Mouse (Mus musculus): ENCODE data around the gene Psat1.

DNA sequence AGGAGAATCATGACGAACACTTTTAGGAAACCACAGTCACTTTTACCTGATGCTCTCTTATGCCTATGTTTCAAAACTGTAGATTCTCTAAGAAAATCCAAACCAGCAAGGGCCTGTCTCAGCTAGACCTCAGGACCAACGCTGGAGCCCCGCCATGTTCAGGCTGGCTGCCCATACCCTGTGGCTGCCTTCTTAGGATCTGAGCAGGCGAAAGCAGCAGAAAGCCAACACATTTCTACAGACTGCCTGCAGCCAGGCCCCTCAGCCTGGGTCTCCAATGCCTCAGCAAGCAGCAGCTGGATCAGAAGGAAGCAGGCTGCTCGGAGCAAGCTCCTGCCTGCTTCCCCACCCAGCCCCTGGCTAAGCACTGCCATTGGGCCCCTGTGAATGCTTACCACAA, 35.7 kb downstream of the Psat1 start:
- no peak for TF ChIP-seq CTCF (IDR thresholded peaks at IDR 0.05; ENCODE audit: low read depth)
- no peak for TF ChIP-seq EP300 (IDR thresholded peaks at IDR 0.05; ENCODE audit: low read depth)
